Mouse (Mus musculus) 3134 (cell line): ENCODE data around the gene Klhdc7b.

Experiments
- DNase-seq: peaks from one replicate; pipeline ENCODE4 v3.0.0-alpha.2; 2011; ENCODE audit warnings: low spot score; ENCODE audit not compliant: insufficient read length; ENCODE audit errors: extremely low read depth

Klhdc7b gene

GRCm38 (mm10) chr15:89374340-89374739, 10.4 kb upstream of the Klhdc7b start:
- no peak for DNase-seq

GRCm38 (mm10) chr15:89374801-89375534, 9.7 kb upstream of the Klhdc7b start:
- no peak for DNase-seq

GRCm38 (mm10) chr15:89376040-89376439, 8.7 kb upstream of the Klhdc7b start:
- DNase-seq = no peak

- no peak for DNase-seq
These were observed 7.8 kb upstream of the Klhdc7b start, which contains the start of gene Tymp for GRCm38 (mm10) chr15:89376957-89377356. Gene Tymp (minus strand): TSS chr15:89377039.

- DNase-seq = no peak
These were observed 7.4 kb upstream of the Klhdc7b start for GRCm38 (mm10) chr15:89377362-89377761.

- DNase-seq = no peak
These were observed 6.5 kb upstream of the Klhdc7b start for GRCm38 (mm10) chr15:89377938-89378828.

GRCm38 (mm10) chr15:89378831-89379401, 5.8 kb upstream of the Klhdc7b start, which contains the start of gene Odf3b:
Gene Odf3b (minus strand): TSS chr15:89379282.
- no peak for DNase-seq

GRCm38 (mm10) chr15:89379429-89379828, 5.3 kb upstream of the Klhdc7b start:
- DNase-seq = no peak

- DNase-seq = no peak
These were observed 2.4 kb downstream of the Klhdc7b start for GRCm38 (mm10) chr15:89387127-89387526.

GRCm38 (mm10) chr15:89390081-89390480, 5.4 kb downstream of the Klhdc7b start:
- no peak for DNase-seq

- DNase-seq = no peak
These were observed 12.2 kb downstream of the Klhdc7b start for GRCm38 (mm10) chr15:89396883-89397282.

GRCm38 (mm10) chr15:89398146-89398545, 13.4 kb downstream of the Klhdc7b start:
- no peak for DNase-seq

GRCm38 (mm10) chr15:89399716-89400115, 15.0 kb downstream of the Klhdc7b start:
- DNase-seq = no peak

- no peak for DNase-seq
These were observed 17.8 kb downstream of the Klhdc7b start for GRCm38 (mm10) chr15:89402471-89402870.

GRCm38 (mm10) chr15:89404831-89405623, 20.3 kb downstream of the Klhdc7b start:
- DNase-seq = no peak

- no peak for DNase-seq
These were observed 22.0 kb downstream of the Klhdc7b start for GRCm38 (mm10) chr15:89406691-89407090.

- DNase-seq = no peak
These were observed 25.4 kb downstream of the Klhdc7b start, which contains the start of gene Syce3 for GRCm38 (mm10) chr15:89410118-89410517. Gene Syce3 (minus strand): TSS chr15:89410503.

- DNase-seq = no peak
These were observed 30.6 kb downstream of the Klhdc7b start for GRCm38 (mm10) chr15:89415282-89415681.

- no peak for DNase-seq
These were observed 37.2 kb downstream of the Klhdc7b start for GRCm38 (mm10) chr15:89421938-89422337.

- DNase-seq = no peak
These were observed 39.9 kb downstream of the Klhdc7b start for GRCm38 (mm10) chr15:89424621-89425020.
